Mouse (Mus musculus): ENCODE data around the gene Ndufa4l2. TPM values are rescaled to one million over a fixed set of nuclear protein-coding genes. Genes with fewer than 3 reads are reported as not detected.

Gene Ndufa4l2
- polyA plus RNA-seq, 1 experiment from 2014 or later: 2.6 TPM

- H3K27ac ChIP-seq: no peak overlapping the region
- H3K4me1 ChIP-seq: peaks cover 3% of the 10 kb centered on the region; the same call in 1 of the 2 replicates
- 88% methylated on average over 3 of the region's 3 CpGs for WGBS
- peaks cover 98% of the 10 kb centered on the region for H3K36me3 ChIP-seq (replicated peaks)
- DNase-seq (ENCODE audit: extremely low spot score, low spot score): no peak
- H3K9me3 ChIP-seq: 0 out of 2 replicates have a peak, but pooled peaks cover 4% of the 10 kb centered on the region
- H3K4me3 ChIP-seq: no peak overlapping the region
- H3K27me3 ChIP-seq (ENCODE audit: poor library complexity, severe bottlenecking): no peaks in the 10 kb centered on the region
These were observed 22.6 kb upstream of the Ndufa4l2 start for GRCm38 (mm10) chr10:127492118-127492517.

- DNase-seq (ENCODE audit: extremely low spot score, low spot score): no peak
- Histone ChIP-seq H3K4me3 (no peak overlapping the region), H3K27me3 (ENCODE audit: poor library complexity, severe bottlenecking) (no peaks in the 10 kb centered on the region), H3K27ac (no peak overlapping the region), H3K4me1 (peaks cover 3% of the 10 kb centered on the region; the same call in 1 of the 2 replicates), H3K9me3 (0 out of 2 replicates have a peak, but pooled peaks cover 4% of the 10 kb centered on the region), H3K36me3 (replicated peaks) (peaks cover 92% of the 10 kb centered on the region)
- 94% methylated on average over 3 of the region's 3 CpGs for WGBS
These were observed 18.6 kb upstream of the Ndufa4l2 start for GRCm38 (mm10) chr10:127496156-127496555.

- Histone ChIP-seq H3K27ac (no peak overlapping the region), H3K9me3 (0 out of 2 replicates have a peak, but pooled peaks cover 4% of the 10 kb centered on the region), H3K36me3 (replicated peaks) (peaks cover 59% of the 10 kb centered on the region), H3K4me3 (no peak overlapping the region), H3K4me1 (no peaks in the 10 kb centered on the region), H3K27me3 (ENCODE audit: poor library complexity, severe bottlenecking) (no peaks in the 10 kb centered on the region)
- DNase-seq (ENCODE audit: extremely low spot score, low spot score): no peak
- WGBS: 89% methylated on average over 5 of the region's 5 CpGs
These were observed 15.3 kb upstream of the Ndufa4l2 start for GRCm38 (mm10) chr10:127499516-127499915.

- Histone ChIP-seq H3K36me3 (replicated peaks) (peaks cover 54% of the 10 kb centered on the region), H3K4me1 (no peaks in the 10 kb centered on the region), H3K9me3 (0 out of 2 replicates have a peak, but pooled peaks cover 2% of the 10 kb centered on the region), H3K27me3 (ENCODE audit: poor library complexity, severe bottlenecking) (no peaks in the 10 kb centered on the region), H3K27ac (no peak overlapping the region), H3K4me3 (no peak overlapping the region)
- WGBS: 92% methylated on average over 4 of the region's 4 CpGs
- DNase-seq (ENCODE audit: extremely low spot score, low spot score): no peak
These were observed 14.7 kb upstream of the Ndufa4l2 start for GRCm38 (mm10) chr10:127500042-127500441.

GRCm38 (mm10) chr10:127500894-127501893, 13.6 kb upstream of the Ndufa4l2 start, which contains the start of gene Stac3:
Gene Stac3, plus strand, starts transcription at chr10:127501686.
- peaks cover 10% of the 10 kb centered on the region for H3K27me3 ChIP-seq (ENCODE audit: poor library complexity, severe bottlenecking)
- no peak for DNase-seq (ENCODE audit: extremely low spot score, low spot score)
- no peaks in the 10 kb centered on the region for H3K9me3 ChIP-seq
- no peak within 1 kb of the TSS for H3K4me3 ChIP-seq
- H3K36me3 ChIP-seq (replicated peaks): peaks cover 42% of the 10 kb centered on the region
- H3K27ac ChIP-seq: no peak within 1 kb of the TSS
- WGBS: 74% methylated on average over 13 of the region's 13 CpGs
- no peaks in the 10 kb centered on the region for H3K4me1 ChIP-seq

- no peak overlapping the region for H3K27ac ChIP-seq
- under 1% methylated on average over 15 of the region's 15 CpGs for WGBS
- H3K4me3 ChIP-seq: peak overlapping the region; percentile 56
- H3K27me3 ChIP-seq (ENCODE audit: poor library complexity, severe bottlenecking): peaks cover 81% of the 10 kb centered on the region
- peak; percentile 82 for DNase-seq (ENCODE audit: extremely low spot score, low spot score)
- H3K9me3 ChIP-seq: no peaks in the 10 kb centered on the region
- H3K36me3 ChIP-seq (replicated peaks): no peaks in the 10 kb centered on the region
- peaks cover 58% of the 10 kb centered on the region for H3K4me1 ChIP-seq
These were observed 6.5 kb upstream of the Ndufa4l2 start for GRCm38 (mm10) chr10:127508239-127508638.

GRCm38 (mm10) chr10:127509051-127509836, 5.5 kb upstream of the Ndufa4l2 start:
- under 1% methylated on average over 35 of the region's 35 CpGs for WGBS
- peak; percentile 95 for DNase-seq (ENCODE audit: extremely low spot score, low spot score)
- no peaks in the 10 kb centered on the region for H3K36me3 ChIP-seq (replicated peaks)
- H3K4me1 ChIP-seq: peaks cover 68% of the 10 kb centered on the region
- peak overlapping the region; percentile 83 for H3K27ac ChIP-seq
- peaks cover 91% of the 10 kb centered on the region for H3K27me3 ChIP-seq (ENCODE audit: poor library complexity, severe bottlenecking)
- H3K4me3 ChIP-seq: peak overlapping the region; percentile 56
- no peaks in the 10 kb centered on the region for H3K9me3 ChIP-seq

GRCm38 (mm10) chr10:127509837-127510701, 4.7 kb upstream of the Ndufa4l2 start:
- peak overlapping the region; percentile 83 for H3K27ac ChIP-seq
- peak overlapping the region; percentile 56 for H3K4me3 ChIP-seq
- WGBS: 2% methylated on average over 17 of the region's 17 CpGs

GRCm38 (mm10) chr10:127510895-127511617, 3.7 kb upstream of the Ndufa4l2 start:
- no peaks in the 10 kb centered on the region for H3K36me3 ChIP-seq (replicated peaks)
- WGBS: 5% methylated on average over 11 of the region's 11 CpGs
- peak overlapping the region; percentile 83 for H3K27ac ChIP-seq
- DNase-seq (ENCODE audit: extremely low spot score, low spot score): peak; percentile 42
- peaks cover 100% of the 10 kb centered on the region for H3K27me3 ChIP-seq (ENCODE audit: poor library complexity, severe bottlenecking)
- H3K4me1 ChIP-seq: peaks cover 86% of the 10 kb centered on the region
- no peaks in the 10 kb centered on the region for H3K9me3 ChIP-seq
- H3K4me3 ChIP-seq: peak overlapping the region; percentile 56

More at GRCm38 (mm10) chr10:127509837-127510701, 4.7 kb upstream of the Ndufa4l2 start:
- H3K36me3 ChIP-seq (replicated peaks): no peaks in the 10 kb centered on the region
- H3K9me3 ChIP-seq: no peaks in the 10 kb centered on the region
- H3K27me3 ChIP-seq (ENCODE audit: poor library complexity, severe bottlenecking): peaks cover 99% of the 10 kb centered on the region
- peaks cover 76% of the 10 kb centered on the region for H3K4me1 ChIP-seq
- DNase-seq (ENCODE audit: extremely low spot score, low spot score): peak; percentile 36

- peak; percentile 66 for DNase-seq (ENCODE audit: extremely low spot score, low spot score)
- Histone ChIP-seq H3K4me1 (peaks cover 93% of the 10 kb centered on the region), H3K27ac (peak overlapping the region; percentile 83), H3K4me3 (peak overlapping the region; percentile 56), H3K27me3 (ENCODE audit: poor library complexity, severe bottlenecking) (peaks cover 100% of the 10 kb centered on the region), H3K9me3 (no peaks in the 10 kb centered on the region), H3K36me3 (replicated peaks) (no peaks in the 10 kb centered on the region; the same call in 1 of the 2 replicates)
- under 1% methylated on average over 46 of the region's 46 CpGs for WGBS
These were observed 3.0 kb upstream of the Ndufa4l2 start for GRCm38 (mm10) chr10:127511634-127512306.

- Histone ChIP-seq H3K9me3 (no peaks in the 10 kb centered on the region), H3K27ac (peak overlapping the region; percentile 83), H3K36me3 (replicated peaks) (peaks cover 4% of the 10 kb centered on the region), H3K4me3 (peak overlapping the region; percentile 56), H3K27me3 (ENCODE audit: poor library complexity, severe bottlenecking) (peaks cover 100% of the 10 kb centered on the region), H3K4me1 (peaks cover 98% of the 10 kb centered on the region)
- DNase-seq (ENCODE audit: extremely low spot score, low spot score): no peak
- 3% methylated on average over 7 of the region's 7 CpGs for WGBS
These were observed 2.5 kb upstream of the Ndufa4l2 start for GRCm38 (mm10) chr10:127512307-127512666.

All from forebrain, embryonic 10.5 days (tissue).